Mouse (Mus musculus) myocyte (in vitro differentiated cells): Measurements from ENCODE around the gene Rcan2.

Experiments used
- CEBPB ChIP-seq: IDR thresholded peaks from 2 replicates; pipeline ENCODE4 v1.6.1; 2011; ENCODE audit warnings: mild to moderate bottlenecking, moderate library complexity; ENCODE audit not compliant: poor library complexity, insufficient read depth, severe bottlenecking
- E2F4 ChIP-seq: IDR thresholded peaks from one replicate; pipeline ENCODE4 v1.6.1; 2011; ENCODE audit warnings: mild to moderate bottlenecking, control low read depth, moderate library complexity; ENCODE audit not compliant: insufficient read depth
- MAX ChIP-seq: IDR thresholded peaks from one replicate; pipeline ENCODE4 v1.6.1; 2011; ENCODE audit warnings: low read depth, mild to moderate bottlenecking, control low read depth
- MYOD1 ChIP-seq, 3 experiments: IDR thresholded peaks; one replicate each; pipeline ENCODE4 v1.6.1; 2011; ENCODE audit warnings: control low read depth in 2 of 3, low read depth in 2 of 3, mild to moderate bottlenecking in 2 of 3, moderate library complexity in 1 of 3; ENCODE audit not compliant: insufficient read length in 2 of 3, control insufficient read depth in 1 of 3
- MYOG ChIP-seq, 3 experiments: IDR thresholded peaks; one replicate each; pipeline ENCODE4 v1.6.1; 2011; ENCODE audit warnings: control low read depth in 2 of 3, low read depth in 2 of 3, mild to moderate bottlenecking in 2 of 3; ENCODE audit not compliant: insufficient read length in 2 of 3, control insufficient read depth in 1 of 3, insufficient read depth in 1 of 3
- POLR2A ChIP-seq: IDR thresholded peaks from one replicate; pipeline ENCODE4 v1.6.1; 2011; ENCODE audit warnings: low read depth, mild to moderate bottlenecking, control low read depth, moderate library complexity; ENCODE audit not compliant: insufficient read length
- POLR2AphosphoS2 ChIP-seq: IDR thresholded peaks from one replicate; pipeline ENCODE4 v1.6.1; 2011; ENCODE audit warnings: low read depth, control low read depth; ENCODE audit not compliant: insufficient read length
- SRF ChIP-seq: IDR thresholded peaks from one replicate; pipeline ENCODE4 v1.6.1; 2011; ENCODE audit warnings: low read depth; ENCODE audit not compliant: control insufficient read depth, insufficient read length
- USF1 ChIP-seq: IDR thresholded peaks from one replicate; pipeline ENCODE4 v1.6.1; 2011; ENCODE audit warnings: low read depth, mild to moderate bottlenecking, control low read depth, moderate library complexity

- TF ChIP-seq POLR2A (no peak), MYOD1 (IDR thresholded peaks at IDR 0.05; ENCODE audit: control insufficient read depth in 1 of 3, insufficient read length in 2 of 3, low read depth in 2 of 3) (no peak), CEBPB (no peak), POLR2AphosphoS2 (no peak), E2F4 (no peak), SRF (no peak), USF1 (no peak), MAX (no peak), MYOG (IDR thresholded peaks at IDR 0.05; ENCODE audit: control insufficient read depth in 1 of 3, insufficient read depth in 1 of 3, insufficient read length in 2 of 3, low read depth in 2 of 3) (no peak)
Measured at GRCm38 (mm10) chr17:44076051-44076680, 275.0 kb downstream of the Rcan2 start.
